In the genomic region with DNA sequence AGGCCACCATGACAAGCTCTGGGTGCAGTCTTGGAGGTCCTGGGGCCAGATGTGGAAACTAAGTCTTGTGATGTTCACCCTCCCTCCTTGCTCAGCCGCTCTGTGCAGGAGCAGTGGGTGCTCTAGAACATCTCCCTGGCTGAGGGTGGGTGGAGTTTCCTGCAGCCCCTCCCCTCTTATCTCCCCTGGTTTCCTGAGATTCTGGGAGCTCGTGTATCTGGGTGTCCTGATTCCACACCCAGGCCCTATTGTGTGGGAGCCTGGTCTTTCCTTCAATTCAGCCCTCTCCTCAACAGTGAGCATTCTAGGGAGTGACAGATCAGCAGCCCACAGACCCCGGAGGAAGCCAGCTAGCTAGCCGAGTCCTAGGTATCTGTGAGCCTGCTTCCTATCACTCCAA, we compare ENCODE assay signal across 21 mouse cellular contexts. TPM values are rescaled to one million over a fixed set of nuclear protein-coding genes. Genes with fewer than 3 reads are reported as not detected.
DNase-seq lines count a peak whose midpoint lies in the region; ATAC-seq and TF ChIP-seq lines count a peak whose summit lies in the region.
"Had no signal": no experiment of that assay in that cellular context is flagged by ENCODE, and none has a peak within 500 bp of the region (broad histone marks: within the 10 kb centered on the region; RNA-seq: fewer than 3 reads in every experiment).

No protein-coding gene starts in this region.

- ATAC-seq in heart, embryonic 14.5 days (ENCODE audit: insufficient number of reproducible peaks, insufficient read depth, low FRiP score, low read depth), result 0 out of 2 replicates have a peak, but pooled peaks have one; percentile 16
- ATAC-seq in liver, embryonic 14.5 days (ENCODE audit: insufficient read depth), result no peak
- ATAC-seq in granulocyte monocyte progenitor cell, adult 5-6 weeks (replicated peaks; ENCODE audit: poor library complexity, severe bottlenecking), result no peak

- 31% methylated on average over 4 of the region's 4 CpGs for WGBS in heart, embryonic 10.5 days
- WGBS in heart, embryonic 14.5 days, result 19% methylated on average over 4 of the region's 4 CpGs
- WGBS in liver, embryonic 14.5 days (ENCODE audit: insufficient replicate concordance), result 7% methylated on average over 4 of the region's 4 CpGs

- no peak overlapping the region for H3K27ac ChIP-seq in heart, embryonic 10.5 days
- peak overlapping the region in 1 of 2 experiments; percentile 28; a peak in 1 of 4 replicates for H3K27ac ChIP-seq in heart, embryonic 14.5 days (replicated peaks in 1 of 2; ENCODE audit: control insufficient read depth in 1 of 2, insufficient read depth in 1 of 2, low read depth in 2 of 2, low read length in 2 of 2)
- no peak overlapping the region for H3K27ac ChIP-seq in liver, embryonic 14.5 days
- H3K27ac ChIP-seq: neural tube, embryonic 12.5 days had no signal

- no peaks in the 10 kb centered on the region for H3K36me3 ChIP-seq in heart, embryonic 10.5 days
- H3K36me3 ChIP-seq in heart, embryonic 14.5 days (ENCODE audit: control insufficient read depth, insufficient read depth, low read length), result no peaks in the 10 kb centered on the region
- H3K36me3 ChIP-seq in liver, embryonic 14.5 days (replicated peaks; ENCODE audit: control insufficient read depth, insufficient read depth, low read depth), result no peaks in the 10 kb centered on the region
- H3K36me3 ChIP-seq: neural tube, embryonic 12.5 days had no signal

- peaks cover 51% of the 10 kb centered on the region for H3K4me1 ChIP-seq in heart, embryonic 10.5 days
- H3K4me1 ChIP-seq in heart, embryonic 14.5 days (ENCODE audit: control insufficient read depth in 2 of 2, insufficient read depth in 2 of 2, low read length in 2 of 2), result peaks cover 7 to 22% of the 10 kb centered on the region in 2 experiments; a peak in 3 of 4 replicates
- peaks cover 53 to 74% of the 10 kb centered on the region in 2 experiments for H3K4me1 ChIP-seq in liver, embryonic 14.5 days (replicated peaks; ENCODE audit: control insufficient read depth in 2 of 2, insufficient read depth in 2 of 2, low read length in 1 of 2)
- H3K4me1 ChIP-seq: neural tube, embryonic 12.5 days had no signal

- no peaks in the 10 kb centered on the region for H3K9me3 ChIP-seq in heart, embryonic 10.5 days
- H3K9me3 ChIP-seq in heart, embryonic 14.5 days (ENCODE audit: control insufficient read depth, low read length), result no peaks in the 10 kb centered on the region
- no peaks in the 10 kb centered on the region for H3K9me3 ChIP-seq in liver, embryonic 14.5 days (ENCODE audit: control insufficient read depth, low read length)
- H3K9me3 ChIP-seq: neural tube, embryonic 12.5 days had no signal

- no peak overlapping the region for H3K9ac ChIP-seq in heart, embryonic 14.5 days (ENCODE audit: low read length)
- H3K9ac ChIP-seq in liver, embryonic 14.5 days (replicated peaks), result no peak overlapping the region
- H3K9ac ChIP-seq: neural tube, embryonic 12.5 days had no signal

- 0 out of 2 replicates have a peak, but pooled peaks have one; percentile 23 for TF ChIP-seq EP300 in liver, embryonic 14.5 days (IDR thresholded peaks at IDR 0.05; ENCODE audit: low read depth)

- no peak overlapping the region for H3K4me3 ChIP-seq in heart, embryonic 10.5 days
- no peak overlapping the region for H3K4me3 ChIP-seq in heart, embryonic 14.5 days (ENCODE audit: control insufficient read depth in 1 of 2, insufficient read depth in 1 of 2, low read depth in 1 of 2, low read length in 2 of 2)
- no peak overlapping the region for H3K4me3 ChIP-seq in liver, embryonic 14.5 days (ENCODE audit: insufficient read depth in 1 of 2, low read depth in 2 of 2, low read length in 2 of 2)
- H3K4me3 ChIP-seq: neural tube, embryonic 12.5 days had no signal

- TF ChIP-seq CTCF in liver, embryonic 14.5 days (IDR thresholded peaks at IDR 0.05; ENCODE audit: low read depth), result 0 out of 2 replicates have a peak, but pooled peaks have one; percentile 1

- DNase-seq in heart, adult 11 months, result peak; percentile 99
- no peak for DNase-seq in heart, embryonic 10.5 days (ENCODE audit: low spot score)
- DNase-seq in liver, embryonic 14.5 days (ENCODE audit: low read depth in 3 of 3, low spot score in 3 of 3), result no peak
- DNase-seq in lung, postnatal 36 days, result peak; percentile 88
- DNase-seq in left cerebral cortex, adult 18-20 months (ENCODE audit: low spot score in 2 of 2), result no peak
- DNase-seq in adrenal gland, postnatal 4 days (ENCODE audit: low spot score in 2 of 2), result no peak
- DNase-seq: cerebellum, adult 9-10 months; midbrain, embryonic 14.5 days; right cerebral cortex, postnatal 4 days; thymus, postnatal 25 days had no signal

- H3K27me3 ChIP-seq in heart, embryonic 10.5 days (ENCODE audit: insufficient read depth, poor library complexity, severe bottlenecking), result peaks cover 38% of the 10 kb centered on the region
- H3K27me3 ChIP-seq in heart, embryonic 14.5 days (ENCODE audit: control insufficient read depth, insufficient read depth, low read length), result no peaks in the 10 kb centered on the region
- no peaks in the 10 kb centered on the region for H3K27me3 ChIP-seq in liver, embryonic 14.5 days (ENCODE audit: control insufficient read depth, insufficient read depth, low read length)
- H3K27me3 ChIP-seq: neural tube, embryonic 12.5 days had no signal

- no peak overlapping the region for H3K4me2 ChIP-seq in heart, embryonic 14.5 days (ENCODE audit: low read length)
- peak overlapping the region; percentile 18 for H3K4me2 ChIP-seq in liver, embryonic 14.5 days (ENCODE audit: low read depth)
- H3K4me2 ChIP-seq: neural tube, embryonic 12.5 days had no signal

RNA-seq across cellular contexts. Expression of gene Aqp1, which starts 9.9 kb away (rescaled TPM):
- 5.1 and 8.3 TPM in 2 replicates for polyA plus RNA-seq in heart, embryonic 10.5 days (2016; fragmentation: Nextera tagmentation; extraction: Ambion mirVana)
- polyA plus RNA-seq in heart, embryonic 14.5 days (2014; fragmentation: Nextera tagmentation; extraction: Ambion mirVana), result 3.5 and 8.7 TPM in 2 replicates
- polyA plus RNA-seq in liver, embryonic 14.5 days (2012; rRNA removed), result 58.3 and 59.3 TPM in 2 replicates
- polyA plus RNA-seq in liver, embryonic 14.5 days (2014; fragmentation: Nextera tagmentation; extraction: Ambion mirVana), result 13.2 and 15.1 TPM in 2 replicates
- under 1 TPM; 0.37 to 0.40 TPM for total RNA-seq in left cerebral cortex, adult 18-20 months (2021)
- total RNA-seq in granulocyte monocyte progenitor cell, adult 5-6 weeks (2014; fragmentation: Nextera tagmentation), result 0.45 and 1.1 TPM in 2 replicates
- 1.8 and 3.4 TPM in 2 replicates for total RNA-seq in granulocyte monocyte progenitor cell, adult 5-6 weeks (2017)
- 10 to 100 TPM; 71.4 to 78.1 TPM for total RNA-seq in adrenal gland, postnatal 4 days (2021)

RNA-seq across cellular contexts. Expression of gene Ghrhr, which starts 49.8 kb away (rescaled TPM):
- polyA plus RNA-seq in heart, embryonic 10.5 days (2016; fragmentation: Nextera tagmentation; extraction: Ambion mirVana), result not detected in 2 replicates
- polyA plus RNA-seq in heart, embryonic 14.5 days (2014; fragmentation: Nextera tagmentation; extraction: Ambion mirVana), result not detected in 2 replicates
- polyA plus RNA-seq in liver, embryonic 14.5 days (2012; rRNA removed), result 0.02 and 0.03 TPM in 2 replicates
- polyA plus RNA-seq in liver, embryonic 14.5 days (2014; fragmentation: Nextera tagmentation; extraction: Ambion mirVana), result not detected in 2 replicates
- not detected for total RNA-seq in left cerebral cortex, adult 18-20 months (2021)
- not detected in 2 replicates for total RNA-seq in granulocyte monocyte progenitor cell, adult 5-6 weeks (2014; fragmentation: Nextera tagmentation)
- total RNA-seq in granulocyte monocyte progenitor cell, adult 5-6 weeks (2017), result not detected in 2 replicates
- not detected for total RNA-seq in adrenal gland, postnatal 4 days (2021)
- total RNA-seq: adrenal gland, adult 18-20 months; heart, postnatal 36 days; layer of hippocampus, adult 8-10 months; left cerebral cortex, postnatal 14 days had no signal
- polyA plus RNA-seq: embryonic facial prominence, embryonic 11.5 days; kidney, embryonic 14.5 days; liver, embryonic 16.5 days; midbrain, embryonic 14.5 days; neural tube, embryonic 12.5 days; stomach, embryonic 14.5 days had no signal

Comparison
In these comparisons a context has a peak if more than half of its experiments do, and no peak if none do; other contexts are left out.
1. DNase-seq: peak in heart, adult 11 months (single experiment) and lung, postnatal 36 days (single experiment); none in heart, embryonic 10.5 days (single experiment), liver, embryonic 14.5 days (0 of 3), left cerebral cortex, adult 18-20 months (0 of 2) and adrenal gland, postnatal 4 days (0 of 2).
2. RNA of gene Aqp1, which starts 9.9 kb away (total RNA-seq): 71.4 to 78.1 TPM in adrenal gland, postnatal 4 days; 0.45 to 3.4 TPM in granulocyte monocyte progenitor cell, adult 5-6 weeks and 0.37 to 0.40 TPM in left cerebral cortex, adult 18-20 months; every median in the first group is over 10 times any median in the second.